Mouse (Mus musculus) bone marrow macrophage, adult 2 months (primary cell): ENCODE results near the gene Csf2ra.

Source experiments
- CTCF ChIP-seq: IDR thresholded peaks from 2 replicates; pipeline ENCODE4 v1.5.1; 2012; ENCODE audit warnings: low read depth, mild to moderate bottlenecking, low read length, moderate library complexity
- POLR2A ChIP-seq: IDR thresholded peaks from 2 replicates; pipeline ENCODE4 v1.6.1; 2012; ENCODE audit warnings: mild to moderate bottlenecking, low read depth, low read length, borderline replicate concordance

DNA sequence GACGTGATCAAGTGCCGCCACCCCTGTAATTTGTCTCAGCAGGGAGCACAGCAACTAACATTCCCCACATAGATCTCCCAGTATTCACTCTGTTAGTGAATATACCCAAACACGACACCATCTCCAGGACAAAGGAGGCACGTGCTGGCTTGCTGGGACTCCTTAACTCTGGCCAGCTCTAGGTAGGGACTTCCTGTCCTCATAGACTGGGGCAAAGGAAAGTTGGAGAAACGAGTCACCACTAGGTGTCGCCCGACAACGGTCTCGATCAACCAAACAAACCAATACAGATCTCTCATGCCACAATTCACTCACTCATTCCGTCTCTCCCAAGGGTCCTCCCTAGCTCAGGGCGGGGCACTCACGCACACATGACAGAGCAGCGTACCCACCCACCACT is 28.9 kb downstream of the Csf2ra start:
- TF ChIP-seq POLR2A (no peak), CTCF (no peak)
